Mouse (Mus musculus): ENCODE results near the gene Dlgap4.

The Dlgap4 gene

GRCm38 (mm10) chr2:156658751-156659150 is 45.2 kb downstream of the Dlgap4 start:
- no peak for DNase-seq (ENCODE audit: low spot score in 2 of 2)

- no peak for DNase-seq (ENCODE audit: low spot score in 2 of 2)
Measured at GRCm38 (mm10) chr2:156659981-156660380, 46.5 kb downstream of the Dlgap4 start.

- DNase-seq (ENCODE audit: low spot score in 2 of 2), result no peak
Measured at GRCm38 (mm10) chr2:156663162-156663561, 49.7 kb downstream of the Dlgap4 start.

- no peak for DNase-seq (ENCODE audit: low spot score in 2 of 2)
Measured at GRCm38 (mm10) chr2:156664407-156664806, 50.9 kb downstream of the Dlgap4 start.

- no peak for DNase-seq (ENCODE audit: low spot score in 2 of 2)
Measured at GRCm38 (mm10) chr2:156664993-156665518, 51.6 kb downstream of the Dlgap4 start.

- no peak for DNase-seq (ENCODE audit: low spot score in 2 of 2)
Measured at GRCm38 (mm10) chr2:156665620-156666196, 52.2 kb downstream of the Dlgap4 start.

- no peak for DNase-seq (ENCODE audit: low spot score in 2 of 2)
Measured at GRCm38 (mm10) chr2:156666231-156666630, 52.7 kb downstream of the Dlgap4 start.

GRCm38 (mm10) chr2:156667290-156667689 is 53.8 kb downstream of the Dlgap4 start:
- DNase-seq (ENCODE audit: low spot score in 2 of 2), result no peak

GRCm38 (mm10) chr2:156668625-156669024 is 55.1 kb downstream of the Dlgap4 start:
- DNase-seq (ENCODE audit: low spot score in 2 of 2), result no peak

- DNase-seq (ENCODE audit: low spot score in 2 of 2), result no peak
Measured at GRCm38 (mm10) chr2:156673307-156673706, 59.8 kb downstream of the Dlgap4 start.

- DNase-seq (ENCODE audit: low spot score in 2 of 2), result no peak
Measured at GRCm38 (mm10) chr2:156673881-156674669, 60.6 kb downstream of the Dlgap4 start.

GRCm38 (mm10) chr2:156676885-156677284 is 63.4 kb downstream of the Dlgap4 start:
- peak in 1 of 2 experiments; percentile 8 for DNase-seq (ENCODE audit: low spot score in 2 of 2)

- no peak for DNase-seq (ENCODE audit: low spot score in 2 of 2)
Measured at GRCm38 (mm10) chr2:156678112-156678511, 64.6 kb downstream of the Dlgap4 start.

- no peak for DNase-seq (ENCODE audit: low spot score in 2 of 2)
Measured at GRCm38 (mm10) chr2:156682965-156683364, 69.5 kb downstream of the Dlgap4 start.

- no peak for DNase-seq (ENCODE audit: low spot score in 2 of 2)
Measured at GRCm38 (mm10) chr2:156685999-156686398, 72.5 kb downstream of the Dlgap4 start.

GRCm38 (mm10) chr2:156686754-156687153 is 73.2 kb downstream of the Dlgap4 start:
- DNase-seq (ENCODE audit: low spot score in 2 of 2), result no peak

- no peak for DNase-seq (ENCODE audit: low spot score in 2 of 2)
Measured at GRCm38 (mm10) chr2:156688604-156689003, 75.1 kb downstream of the Dlgap4 start.

- no peak for DNase-seq (ENCODE audit: low spot score in 2 of 2)
Measured at GRCm38 (mm10) chr2:156690833-156691232, 77.3 kb downstream of the Dlgap4 start.

GRCm38 (mm10) chr2:156691746-156692145 is 78.2 kb downstream of the Dlgap4 start:
- DNase-seq (ENCODE audit: low spot score in 2 of 2), result no peak

GRCm38 (mm10) chr2:156693241-156693807 is 79.8 kb downstream of the Dlgap4 start:
- DNase-seq (ENCODE audit: low spot score in 2 of 2), result no peak

- no peak for DNase-seq (ENCODE audit: low spot score in 2 of 2)
Measured at GRCm38 (mm10) chr2:156697261-156697660, 83.8 kb downstream of the Dlgap4 start.

GRCm38 (mm10) chr2:156698168-156698567 is 84.7 kb downstream of the Dlgap4 start:
- no peak for DNase-seq (ENCODE audit: low spot score in 2 of 2)

- DNase-seq (ENCODE audit: low spot score in 2 of 2), result peak; percentile 70 to 73
Measured at GRCm38 (mm10) chr2:156705473-156705872, 92.0 kb downstream of the Dlgap4 start.
